Mouse (Mus musculus) embryonic fibroblast, embryonic 13.5 days (primary cell): Measurements from ENCODE around the gene Hist1h4j.
"Not testable (repeated sequence)": the region's sequence is repeated elsewhere in the genome, so short reads cannot be mapped to it uniquely, and the experiment has no call there.

Source experiments
- CTCF ChIP-seq: IDR thresholded peaks from 2 replicates; pipeline ENCODE4 v1.5.1; 2011; ENCODE audit warnings: mild to moderate bottlenecking, control low read depth, low read length, moderate library complexity, borderline replicate concordance; ENCODE audit not compliant: insufficient read depth
- POLR2A ChIP-seq: IDR thresholded peaks from 2 replicates; pipeline ENCODE4 v1.6.1; 2011; ENCODE audit warnings: low read depth, mild to moderate bottlenecking, control low read depth, low read length, moderate library complexity

GRCm38 (mm10) chr13:21721107-21721756, 13.6 kb upstream of the Hist1h4j start:
- TF ChIP-seq CTCF, POLR2A: not testable (repeated sequence)
